Mouse (Mus musculus) right cerebral cortex, postnatal 10 days (tissue): ENCODE data around the gene B3gnt2.

Experiments
- DNase-seq, 2 experiments: peaks; one replicate each; pipeline ENCODE4 v3.0.0; 2021; ENCODE audit warnings: low spot score in 2 of 2

Gene B3gnt2

DNA sequence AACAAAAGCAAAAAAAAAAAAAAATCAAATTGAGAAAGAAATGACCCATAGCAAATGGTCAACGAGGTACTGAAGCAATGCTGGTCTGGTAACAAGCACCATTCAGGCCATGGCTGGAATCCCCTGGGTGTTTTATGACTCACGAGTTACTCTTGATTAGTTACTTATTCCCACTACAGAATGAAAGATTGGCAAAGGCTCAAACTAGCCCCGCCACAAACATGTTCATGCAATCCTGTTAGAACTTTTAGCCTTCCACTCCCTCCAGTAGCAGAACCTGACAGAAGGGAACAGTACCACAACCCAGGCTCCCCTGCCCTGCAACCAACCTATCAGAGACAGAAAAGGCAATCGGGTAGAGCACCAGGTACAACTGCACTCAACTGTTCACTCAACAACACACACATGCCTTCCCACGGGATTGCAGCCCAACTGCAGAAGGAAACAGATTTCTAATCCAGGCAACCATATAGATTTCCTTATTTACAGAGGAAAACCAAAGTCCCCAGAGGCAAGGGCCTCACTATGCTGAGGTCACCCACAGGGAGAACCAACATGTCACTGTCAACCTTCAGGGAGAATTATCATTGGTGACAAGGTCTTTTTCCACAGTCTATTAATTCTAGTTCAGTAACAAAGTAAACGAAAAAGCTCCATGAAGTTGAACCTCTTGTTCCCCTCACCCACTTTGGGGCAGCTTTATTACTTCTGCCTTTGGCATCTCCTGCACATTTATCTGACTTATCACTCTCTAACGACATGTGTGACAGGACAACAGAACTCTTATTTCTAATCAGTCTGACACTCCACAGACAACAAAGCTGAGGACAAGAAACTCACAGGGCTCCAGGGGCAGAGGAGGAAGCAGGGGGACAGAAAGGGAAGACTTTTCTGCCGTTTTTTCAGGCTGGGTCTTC is 12.8 kb downstream of the B3gnt2 start:
- DNase-seq = no peak

DNA sequence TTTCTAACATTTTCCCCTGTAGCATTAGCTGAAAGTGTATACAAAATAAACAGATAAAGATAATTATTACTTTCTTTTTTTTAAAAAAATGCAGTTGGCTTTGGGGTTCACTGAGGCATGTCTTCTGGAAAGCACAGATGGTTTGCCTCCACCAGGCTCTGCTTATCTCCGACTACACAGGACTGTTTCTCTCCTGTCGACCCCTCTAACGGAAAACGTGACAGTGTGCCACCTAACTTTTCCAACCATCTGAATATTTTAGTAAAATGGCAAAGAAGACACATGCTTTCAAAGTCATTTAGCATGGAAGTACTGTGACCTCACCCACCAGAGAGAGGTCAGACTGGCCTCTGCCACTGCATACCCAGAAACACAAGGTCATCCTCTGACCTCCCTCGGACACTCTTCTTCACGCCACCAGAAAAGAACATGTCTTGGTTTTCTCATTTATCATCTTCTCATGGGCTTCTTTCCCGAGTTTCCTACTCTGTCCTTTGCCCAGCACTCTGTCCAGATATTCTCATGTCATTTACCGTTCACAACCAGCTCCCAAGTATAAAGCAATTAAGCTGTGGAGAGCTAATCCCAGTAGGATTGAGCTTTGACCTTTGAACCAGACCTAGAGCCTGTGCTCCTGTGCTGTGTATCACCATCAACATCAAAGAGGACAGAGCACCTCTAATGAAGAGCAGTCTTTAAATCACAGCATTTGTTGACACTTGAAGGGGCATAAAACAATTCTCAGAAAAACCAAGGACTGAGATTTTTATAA is 13.6 kb downstream of the B3gnt2 start:
- DNase-seq = no peak

GRCm38 (mm10) chr11:22846093-22846835 is 14.5 kb downstream of the B3gnt2 start:
- DNase-seq = no peak

- DNase-seq = no peak
Observed at GRCm38 (mm10) chr11:22844754-22845718, 15.7 kb downstream of the B3gnt2 start.

- no peak for DNase-seq
Observed at GRCm38 (mm10) chr11:22839456-22839855, 21.3 kb downstream of the B3gnt2 start.

- no peak for DNase-seq
Observed at GRCm38 (mm10) chr11:22838361-22838760, 22.4 kb downstream of the B3gnt2 start.

- no peak for DNase-seq
Observed at GRCm38 (mm10) chr11:22836269-22836668, 24.5 kb downstream of the B3gnt2 start.

DNA sequence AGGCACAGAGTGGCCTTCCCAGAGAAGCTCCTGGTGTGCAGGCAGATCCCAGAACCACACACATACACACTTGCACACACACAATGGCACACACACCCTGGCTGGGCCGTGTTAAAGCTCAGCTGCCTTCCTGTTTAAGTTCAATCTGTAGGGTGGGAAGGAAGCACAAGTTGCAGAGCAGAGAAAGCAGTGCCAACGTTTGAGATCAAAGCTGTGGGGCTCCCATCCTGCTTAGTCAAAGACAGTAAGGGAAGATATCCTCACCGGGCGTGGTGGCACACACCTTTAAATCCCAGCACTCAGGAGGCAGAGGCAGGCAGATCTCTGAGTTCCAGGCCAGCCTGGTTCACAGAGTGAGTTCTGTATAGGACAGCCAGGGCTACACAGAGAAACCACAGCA is 28.2 kb downstream of the B3gnt2 start:
- no peak for DNase-seq

DNA sequence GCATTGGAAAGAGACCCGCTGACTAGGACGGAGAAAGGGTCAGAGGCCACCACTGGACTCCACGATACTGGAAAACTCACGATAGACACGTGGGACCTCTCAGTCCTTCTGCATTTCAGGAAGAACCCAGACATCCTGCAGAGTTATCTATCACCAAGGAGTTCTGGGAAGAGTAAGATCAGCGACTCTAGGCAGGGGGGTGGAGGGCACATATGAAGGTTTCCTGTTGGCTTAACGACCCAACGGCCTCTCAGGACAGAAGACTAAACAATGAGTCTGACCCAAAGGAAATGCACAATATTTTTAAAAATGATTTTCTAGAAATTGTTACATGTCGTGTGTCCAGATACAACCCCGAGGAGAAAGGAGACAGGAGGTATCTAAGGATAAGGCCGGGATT is 28.8 kb downstream of the B3gnt2 start:
- DNase-seq = no peak

DNA sequence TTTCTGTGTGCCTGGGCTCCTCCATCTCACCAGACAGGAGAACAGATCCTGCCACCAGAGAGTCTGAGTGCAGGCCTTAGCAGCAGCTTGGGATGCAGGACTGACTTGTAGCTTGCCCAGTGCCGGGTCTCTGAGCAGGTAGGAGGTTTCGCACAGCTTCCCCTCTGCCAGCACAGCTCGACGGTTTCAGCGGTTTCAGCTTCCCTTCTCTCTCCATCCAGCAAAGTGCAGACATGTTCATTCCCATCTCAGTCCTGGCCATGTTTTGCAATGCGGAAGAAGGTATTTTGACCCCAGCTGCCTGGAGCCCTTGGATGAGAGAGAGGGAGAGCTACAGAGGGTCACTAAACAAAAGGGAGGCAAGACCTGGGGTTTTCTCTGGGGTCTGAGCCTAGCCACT is 30.1 kb downstream of the B3gnt2 start:
- DNase-seq = no peak

DNA sequence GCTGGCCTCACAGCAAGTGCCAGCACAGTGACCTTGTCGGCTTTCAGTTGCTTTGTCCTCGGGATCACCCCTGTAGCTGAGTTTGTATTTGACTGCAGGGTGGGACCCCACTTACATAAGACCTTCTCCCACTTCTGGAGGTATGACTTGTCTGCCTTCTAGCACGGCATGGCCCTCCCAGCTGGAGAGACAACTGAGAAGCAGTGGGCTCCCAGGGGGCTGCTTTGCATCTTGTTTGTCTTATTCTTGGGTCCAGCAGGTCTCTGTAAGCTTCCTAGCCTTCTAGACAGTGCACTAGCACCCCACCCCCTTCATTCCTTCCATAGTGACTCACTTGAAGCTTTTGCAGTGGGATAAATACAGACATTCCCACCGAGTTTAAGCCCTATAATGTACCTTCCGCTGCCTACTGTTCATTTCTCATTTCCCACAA is 30.6 kb downstream of the B3gnt2 start:
- no peak for DNase-seq

- DNase-seq = peak; percentile 39 to 57
Observed at GRCm38 (mm10) chr11:22828988-22829632, 31.7 kb downstream of the B3gnt2 start.

DNA sequence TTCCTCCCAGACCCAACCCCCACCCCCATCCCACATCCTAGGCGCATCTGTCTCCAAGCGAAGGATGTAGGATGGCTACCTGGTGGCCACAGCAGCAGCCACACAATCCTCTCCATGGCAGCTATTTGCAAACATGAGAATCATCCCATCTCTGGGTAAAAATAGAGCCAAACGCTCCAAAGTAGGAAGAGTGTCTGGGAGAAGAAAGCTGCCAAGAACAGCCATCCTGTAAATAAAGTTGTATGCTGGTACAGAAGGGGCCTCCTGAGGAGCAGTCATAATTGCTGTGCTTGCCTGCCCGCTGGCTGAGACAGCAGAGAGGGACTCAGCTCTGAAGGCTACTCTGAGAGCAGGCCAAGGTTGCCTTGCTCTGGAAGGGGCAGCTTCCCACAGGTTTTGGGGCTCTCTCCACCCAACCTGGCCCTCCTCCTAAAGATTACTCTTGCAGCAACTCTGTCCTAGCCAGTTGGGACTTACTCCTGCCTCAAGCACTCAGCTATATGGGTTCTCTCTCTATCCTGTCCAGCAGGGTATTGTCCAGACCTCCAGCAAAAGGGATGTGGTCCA is 33.2 kb downstream of the B3gnt2 start:
- no peak for DNase-seq

DNA sequence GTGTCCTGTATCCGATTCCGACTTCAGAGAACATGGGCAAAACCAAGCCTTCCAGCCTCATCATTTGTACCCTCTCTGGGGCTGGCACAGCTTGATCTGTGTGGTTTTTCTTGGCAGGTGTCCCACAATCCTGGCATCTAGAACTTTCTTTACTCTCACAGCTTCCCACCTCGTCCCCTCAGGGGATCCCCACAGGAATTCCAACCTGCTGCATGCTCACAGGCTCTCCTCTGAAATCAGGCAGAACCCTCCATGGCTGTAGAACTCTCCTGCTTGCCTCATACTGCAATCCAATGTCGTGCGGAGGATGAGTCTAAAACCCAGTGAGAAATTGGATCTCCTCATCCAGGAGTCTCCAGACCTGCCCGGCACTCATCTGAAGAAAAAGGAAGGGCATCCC is 34.1 kb downstream of the B3gnt2 start:
- DNase-seq = no peak

DNA sequence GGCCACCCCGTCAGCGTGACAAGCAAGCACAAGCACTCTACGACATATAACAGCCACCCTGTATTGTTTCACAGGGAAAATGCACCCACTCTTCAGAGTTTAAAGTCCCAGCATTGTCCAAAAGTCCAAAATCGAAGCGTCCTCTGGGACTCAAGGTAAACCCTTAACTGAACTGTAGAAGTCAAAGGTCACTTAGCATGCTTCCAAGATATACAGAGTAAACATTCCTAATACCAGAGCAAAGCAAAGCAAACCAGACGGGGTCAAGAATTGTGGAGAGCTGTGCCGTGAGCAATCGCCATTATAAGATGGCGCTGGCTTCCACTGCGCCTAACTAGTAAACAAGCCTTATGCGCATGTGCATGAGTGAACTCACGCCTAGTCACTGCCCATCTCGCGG is 34.7 kb downstream of the B3gnt2 start:
- DNase-seq = no peak

DNA sequence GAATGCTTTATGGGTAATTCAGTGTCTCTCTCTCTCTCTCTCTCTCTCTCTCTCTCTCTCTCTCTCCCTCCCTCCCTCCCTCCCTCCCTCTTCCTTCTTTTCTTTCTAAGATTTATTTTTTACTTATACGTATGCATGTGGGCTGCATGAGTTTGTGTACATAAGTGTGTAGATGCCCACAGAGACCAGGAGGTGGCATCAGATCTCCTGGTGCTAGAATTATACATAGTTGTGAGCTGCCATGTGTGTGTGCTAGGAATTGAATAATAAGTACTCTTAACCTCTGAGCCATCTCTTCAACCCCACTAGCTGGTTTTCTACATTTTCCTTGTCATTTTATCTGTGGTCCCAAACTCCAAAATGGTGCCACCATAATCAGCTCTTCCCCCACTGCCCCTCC is 35.2 kb downstream of the B3gnt2 start:
- DNase-seq = no peak

DNA sequence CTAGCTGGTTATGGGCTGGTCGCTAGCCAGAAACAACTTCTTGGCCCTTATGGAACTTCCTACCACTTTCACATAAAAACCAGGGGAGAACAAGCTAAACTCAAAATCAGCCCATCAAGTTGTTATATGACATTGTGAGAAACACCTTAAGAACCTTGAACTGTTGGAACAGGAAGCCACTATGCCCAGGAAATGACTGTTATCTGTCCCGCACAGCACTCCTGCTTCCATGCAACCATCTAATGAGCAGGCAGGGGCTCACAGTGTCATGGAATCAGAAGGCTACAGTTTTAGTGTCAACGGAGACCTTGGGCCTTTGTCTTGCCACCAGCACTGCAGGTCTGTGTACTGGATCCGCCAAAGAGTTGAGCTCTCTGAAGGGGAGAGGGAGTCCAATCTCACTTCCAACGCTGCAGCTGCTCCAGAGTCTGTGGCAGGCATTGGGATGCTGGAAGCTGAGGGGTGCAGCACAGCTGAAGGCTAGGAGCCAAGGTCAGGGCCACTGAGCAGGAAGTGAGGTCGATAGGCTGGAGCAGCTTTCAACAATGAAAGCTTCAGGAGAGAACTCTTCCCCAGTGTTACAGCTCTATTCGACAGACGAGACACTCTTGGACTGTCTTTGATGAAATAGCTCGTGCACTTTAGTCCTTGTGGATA is 36.6 kb downstream of the B3gnt2 start:
- no peak for DNase-seq

DNA sequence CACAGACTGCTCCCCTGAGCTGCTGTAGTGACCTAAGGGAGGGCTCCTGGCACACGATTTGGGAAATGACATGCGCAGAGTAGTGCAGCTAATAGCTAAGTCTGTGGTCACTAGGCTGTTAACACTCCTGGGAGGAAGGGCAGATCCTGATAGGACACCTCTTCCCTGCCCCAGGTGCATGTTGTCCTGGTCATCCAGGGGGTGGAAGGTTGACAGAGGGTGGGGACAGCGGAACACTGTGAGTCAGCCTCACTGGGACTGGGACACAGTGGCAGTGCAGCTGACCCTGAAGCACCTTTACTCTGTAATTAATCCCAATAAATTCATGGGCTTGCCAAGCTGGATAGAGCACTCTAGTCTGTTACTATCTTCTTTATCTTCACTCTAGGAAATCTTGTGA is 39.5 kb downstream of the B3gnt2 start:
- no peak for DNase-seq

DNA sequence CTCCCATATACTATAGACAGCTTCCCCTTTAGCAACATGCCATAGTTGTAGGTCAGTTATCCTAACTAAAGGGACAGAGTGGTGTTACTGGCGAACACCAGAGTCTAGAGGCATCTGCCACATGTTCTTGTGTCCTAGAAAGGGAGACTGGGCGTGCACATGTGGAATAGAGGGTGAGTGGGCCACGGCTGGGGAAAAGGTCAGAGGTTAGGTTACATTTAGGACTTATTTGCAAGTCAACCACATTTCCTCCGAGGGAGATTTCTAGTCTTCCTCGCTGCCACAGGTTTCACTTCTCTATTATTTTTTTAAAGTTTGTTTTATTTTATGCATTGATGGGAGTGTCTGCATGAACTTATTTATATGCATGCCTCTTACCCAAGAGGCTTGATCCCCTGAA is 42.4 kb downstream of the B3gnt2 start:
- DNase-seq = no peak

GRCm38 (mm10) chr11:22815877-22816276 is 44.9 kb downstream of the B3gnt2 start:
- DNase-seq = no peak
